ENCODE assay signal across 31 mouse cellular contexts in genomic region chr1:136247393-136247792, GRCm38 (mm10). TPM values are rescaled to one million over a fixed set of nuclear protein-coding genes. Genes with fewer than 3 reads are reported as not detected.
DNase-seq lines count a peak whose midpoint lies in the region; TF ChIP-seq lines count a peak whose summit lies in the region.
"Had no signal": no experiment of that assay in that cellular context is flagged by ENCODE, and none has a peak within 500 bp of the region (broad histone marks: within the 10 kb centered on the region; RNA-seq: fewer than 3 reads in every experiment).

No protein-coding gene starts in this region.

- H3K79me2 ChIP-seq in CH12.LX (replicated peaks; ENCODE audit: control insufficient read depth, extremely low read depth, insufficient read depth, poor library complexity, severe bottlenecking) = no peaks in the 10 kb centered on the region

- no peak overlapping the region for H3K9ac ChIP-seq in CH12.LX (ENCODE audit: insufficient read depth, low read depth)
- H3K9ac ChIP-seq: forebrain, embryonic 15.5 days; midbrain, embryonic 13.5 days had no signal

- DNase-seq in thymus, postnatal 25 days = peak; percentile 30
- DNase-seq in thymus, adult 2 months = no peak
- DNase-seq in CH12.LX (ENCODE audit: extremely low read depth) = peak; percentile 29
- peak; percentile 57 for DNase-seq in induced T-regulatory cell, adult 2 months (ENCODE audit: low read depth)
- peak; percentile 25 for DNase-seq in splenic B cell, adult 2 months (ENCODE audit: low read depth, low spot score)
- DNase-seq in cerebellum, postnatal 4 days (ENCODE audit: low spot score in 2 of 2) = no peak
- DNase-seq in gastrocnemius, adult 18-20 months (ENCODE audit: low spot score) = no peak
- no peak for DNase-seq in retina, embryonic 14.5 days (ENCODE audit: low spot score)
- DNase-seq: adrenal gland, postnatal 10 days; B cell, adult 2 months; cerebellum, adult 18-20 months; cerebellum, postnatal 14 days; gastrocnemius, postnatal 36 days; kidney, postnatal 25 days had no signal

- in situ Hi-C loops in CH12.LX (cut with MboI; ENCODE audit: low pct_ligation_motif_present, low pct_unique_long_range_greater_than_20kb, low sequenced_read_pairs) = no loop called here

- H3K36me3 ChIP-seq in thymus, adult 2 months (ENCODE audit: control insufficient read depth, insufficient read depth, low read length) = no peaks in the 10 kb centered on the region
- no peaks in the 10 kb centered on the region for H3K36me3 ChIP-seq in CH12.LX (replicated peaks in 1 of 2; ENCODE audit: control insufficient read depth in 1 of 2, insufficient read depth in 1 of 2, low read length in 1 of 2)
- no peaks in the 10 kb centered on the region for H3K36me3 ChIP-seq in splenic B cell, adult 2 months (ENCODE audit: control insufficient read depth, insufficient read depth, low read length, poor library complexity, severe bottlenecking)
- H3K36me3 ChIP-seq: forebrain, embryonic 15.5 days; limb, embryonic 10.5 days; midbrain, embryonic 13.5 days had no signal

- H3K9me3 ChIP-seq in CH12.LX (replicated peaks; ENCODE audit: low read length) = peaks cover 2% of the 10 kb centered on the region
- H3K9me3 ChIP-seq: forebrain, embryonic 15.5 days; limb, embryonic 10.5 days; midbrain, embryonic 13.5 days had no signal

- 17% methylated on average over 5 of the region's 5 CpGs for WGBS in thymus, adult 2 months

- peaks cover 24% of the 10 kb centered on the region for H3K4me1 ChIP-seq in thymus, adult 2 months (replicated peaks; ENCODE audit: control insufficient read depth, insufficient read depth, low read length)
- H3K4me1 ChIP-seq in CH12.LX (ENCODE audit: control insufficient read depth in 1 of 2, insufficient read depth in 2 of 2) = peaks cover 10 to 31% of the 10 kb centered on the region in 2 experiments; a peak in 3 of 4 replicates
- H3K4me1 ChIP-seq: forebrain, embryonic 15.5 days; limb, embryonic 10.5 days; midbrain, embryonic 13.5 days had no signal

- peak; percentile 88 for TF ChIP-seq EP300 in CH12.LX (IDR thresholded peaks at IDR 0.05; ENCODE audit: low read length)

- H3K27ac ChIP-seq in thymus, adult 2 months (ENCODE audit: control insufficient read depth, insufficient read depth, low read length) = no peak overlapping the region
- H3K27ac ChIP-seq in CH12.LX (ENCODE audit: insufficient read depth, low read depth) = no peak overlapping the region
- H3K27ac ChIP-seq: forebrain, embryonic 15.5 days; hindbrain, postnatal 0 days; layer of hippocampus, adult 2 months; limb, embryonic 10.5 days; midbrain, embryonic 13.5 days; stomach, postnatal 0 days had no signal

- peak overlapping the region; percentile 12; the same call in 1 of the 2 replicates for H3K4me2 ChIP-seq in CH12.LX (ENCODE audit: insufficient read depth, low read depth, poor library complexity, severe bottlenecking)
- H3K4me2 ChIP-seq: forebrain, embryonic 15.5 days; midbrain, embryonic 13.5 days had no signal

- dilution Hi-C loops in CH12.LX (cut with MboI; ENCODE audit: extremely low pct_ligation_motif_present, extremely low pct_unique_long_range_greater_than_20kb, low sequenced_read_pairs) = no loop called here

- TF ChIP-seq RAD21 in CH12.LX (IDR thresholded peaks at IDR 0.05; ENCODE audit: low read depth, low read length) = no peak; the same call in 1 of the 2 replicates

- no peak overlapping the region for H3K4me3 ChIP-seq in thymus, adult 2 months (ENCODE audit: control insufficient read depth, insufficient read depth, low read length)
- no peak overlapping the region for H3K4me3 ChIP-seq in CH12.LX (replicated peaks in 1 of 3; ENCODE audit: low read depth in 2 of 3, low read length in 2 of 3, poor library complexity in 1 of 3)
- H3K4me3 ChIP-seq: forebrain, embryonic 15.5 days; layer of hippocampus, adult 2 months; limb, embryonic 10.5 days; midbrain, embryonic 13.5 days; myocyte had no signal

- no peak for TF ChIP-seq POLR2A in thymus, adult 2 months (IDR thresholded peaks at IDR 0.05; ENCODE audit: control insufficient read depth, extremely low read depth, insufficient read depth, low read length, poor library complexity)
- no peak for TF ChIP-seq POLR2A in CH12.LX (IDR thresholded peaks at IDR 0.05; ENCODE audit: low read depth, low read length)

- no peak for TF ChIP-seq CTCF in thymus, adult 2 months (IDR thresholded peaks at IDR 0.05; ENCODE audit: borderline replicate concordance, control insufficient read depth, extremely low read depth, insufficient read depth, low read length, poor library complexity)
- TF ChIP-seq CTCF in CH12.LX (conservative IDR thresholded peaks at IDR 0.05 in 1 of 2, IDR thresholded peaks at IDR 0.05 in 1 of 2; ENCODE audit: low read depth in 2 of 2, low read length in 2 of 2) = no peak

- no peaks in the 10 kb centered on the region; the same call in 1 of the 2 replicates for H3K27me3 ChIP-seq in thymus, adult 2 months (ENCODE audit: control insufficient read depth, insufficient read depth, low read length)
- no peaks in the 10 kb centered on the region for H3K27me3 ChIP-seq in CH12.LX (replicated peaks)
- no peaks in the 10 kb centered on the region for H3K27me3 ChIP-seq in splenic B cell, adult 2 months (ENCODE audit: control insufficient read depth, insufficient read depth, low read length, poor library complexity, severe bottlenecking)
- H3K27me3 ChIP-seq: forebrain, embryonic 15.5 days had no signal

TF ChIP-seq in CH12.LX, 34 proteins besides CTCF, POLR2A, EP300 and RAD21:
- TF ChIP-seq MEF2A (IDR thresholded peaks at IDR 0.05; ENCODE audit: borderline replicate concordance, low read depth, low read length) (0 out of 2 replicates have a peak, but pooled peaks have one; percentile 43), ELF1 (IDR thresholded peaks at IDR 0.05; ENCODE audit: low read depth, low read length) (peak; percentile 22; the same call in 1 of the 2 replicates), TCF12 (IDR thresholded peaks at IDR 0.05; ENCODE audit: low read depth, low read length) (peak; percentile 92), HCFC1 (IDR thresholded peaks at IDR 0.05; ENCODE audit: low read depth, low read length) (no peak), USF1 (IDR thresholded peaks at IDR 0.05; ENCODE audit: low read depth, low read length) (no peak), ETS1 (conservative IDR thresholded peaks at IDR 0.05; ENCODE audit: low read depth, low read length) (peak; percentile 29; the same call in 1 of the 2 replicates), BHLHE40 (IDR thresholded peaks at IDR 0.05; ENCODE audit: low read depth, low read length) (peak; percentile 68), JUN (IDR thresholded peaks at IDR 0.05; ENCODE audit: insufficient read depth, low read depth, low read length) (peak; percentile 34; the same call in 1 of the 2 replicates), JUND (conservative IDR thresholded peaks at IDR 0.05; ENCODE audit: low read depth, low read length) (0 out of 2 replicates have a peak, but pooled peaks have one; percentile 25), CHD2 (IDR thresholded peaks at IDR 0.05; ENCODE audit: low read length) (peak; percentile 33; the same call in 1 of the 2 replicates), POLR2AphosphoS2 (IDR thresholded peaks at IDR 0.05; ENCODE audit: low read depth, low read length) (no peak), PAX5 (IDR thresholded peaks at IDR 0.05; ENCODE audit: low read length) (no peak), MAZ (IDR thresholded peaks at IDR 0.05; ENCODE audit: low read depth, low read length) (peak; percentile 65; the same call in 1 of the 2 replicates), RCOR1 (conservative IDR thresholded peaks at IDR 0.05; ENCODE audit: low read depth, low read length) (peak; percentile 80), IRF4 (IDR thresholded peaks at IDR 0.05; ENCODE audit: low read depth, low read length) (peak; percentile 93), CHD1 (IDR thresholded peaks at IDR 0.05; ENCODE audit: low read depth, low read length) (peak; percentile 96)

RNA-seq across cellular contexts. Expression of gene Gpr25, which starts 13.3 kb away (rescaled TPM):
- 24.4 and 41.7 TPM in 2 replicates for polyA plus RNA-seq in thymus, adult 2 months (2012; rRNA removed)
- not detected in 2 replicates for total RNA-seq in CH12.LX (2012; rRNA removed)
- total RNA-seq in CH12.LX (2014; rRNA removed) = not detected in 2 replicates
- polyA plus RNA-seq in CH12.LX (2012; ENCODE audit: insufficient read length, low read depth) = not detected in 2 replicates
- total RNA-seq in gastrocnemius, adult 18-20 months (2021) = not detected
- total RNA-seq: adrenal gland, postnatal 10 days; gastrocnemius, postnatal 36 days; heart, adult 8-10 months; liver, adult 2 months had no signal
- polyA plus RNA-seq: embryonic facial prominence, embryonic 14.5 days; heart, postnatal 0 days; hindbrain, embryonic 11.5 days; intestine, postnatal 0 days; kidney, embryonic 14.5 days; limb, embryonic 10.5 days; liver, embryonic 16.5 days; lung, postnatal 0 days; midbrain, embryonic 13.5 days; stomach, postnatal 0 days had no signal

RNA-seq across cellular contexts. Expression of gene Inava, which starts 13.3 kb away (rescaled TPM):
- 8.5 and 9.7 TPM in 2 replicates for polyA plus RNA-seq in thymus, adult 2 months (2012; rRNA removed)
- total RNA-seq in CH12.LX (2012; rRNA removed) (0.34 and 0.42 TPM in 2 replicates), CH12.LX (2014; rRNA removed) (not detected in 2 replicates)
- polyA plus RNA-seq in CH12.LX (2012; ENCODE audit: insufficient read length, low read depth) = 0.11 and 0.34 TPM in 2 replicates
- not detected for total RNA-seq in gastrocnemius, adult 18-20 months (2021)
- total RNA-seq: gastrocnemius, postnatal 36 days; heart, adult 8-10 months; liver, adult 2 months had no signal
- polyA plus RNA-seq: heart, postnatal 0 days had no signal

RNA-seq across cellular contexts. Expression of gene Mroh3, which starts 34.8 kb away (rescaled TPM):
- 0.10 and 0.11 TPM in 2 replicates for polyA plus RNA-seq in thymus, adult 2 months (2012; rRNA removed)
- total RNA-seq in CH12.LX (2012; rRNA removed) (not detected in 2 replicates), CH12.LX (2014; rRNA removed) (not detected in 2 replicates)
- not detected in 2 replicates for polyA plus RNA-seq in CH12.LX (2012; ENCODE audit: insufficient read length, low read depth)
- not detected for total RNA-seq in gastrocnemius, adult 18-20 months (2021)
- total RNA-seq: adrenal gland, postnatal 10 days; gastrocnemius, postnatal 36 days; heart, adult 8-10 months; liver, adult 2 months had no signal
- polyA plus RNA-seq: embryonic facial prominence, embryonic 14.5 days; forebrain, embryonic 15.5 days; heart, postnatal 0 days; liver, adult 2 months; liver, embryonic 16.5 days; neural tube, embryonic 14.5 days had no signal

Comparison
In these comparisons a context has a peak if more than half of its experiments do, and no peak if none do; other contexts are left out.
1. DNase-seq: peak in thymus, postnatal 25 days (single experiment), CH12.LX (single experiment), induced T-regulatory cell, adult 2 months (single experiment) and splenic B cell, adult 2 months (single experiment); none in thymus, adult 2 months (single experiment), cerebellum, postnatal 4 days (0 of 2), gastrocnemius, adult 18-20 months (single experiment) and retina, embryonic 14.5 days (single experiment).